Mouse (Mus musculus) bone marrow, adult 2 months (tissue): ENCODE measurements around the gene Qsox1.

Experiments used
- CTCF ChIP-seq: fragments of 200-500 bp; IDR thresholded peaks from 2 replicates; pipeline ENCODE4 v1.5.1; 2011; ENCODE audit warnings: low read length, control low read depth; ENCODE audit not compliant: control insufficient read depth, insufficient read depth
- POLR2A ChIP-seq: fragments of 200-500 bp; IDR thresholded peaks from 2 replicates; pipeline ENCODE4 v1.6.1; 2011; ENCODE audit warnings: low read depth, mild to moderate bottlenecking, control low read depth, low read length, borderline replicate concordance; ENCODE audit not compliant: control insufficient read depth

- TF ChIP-seq POLR2A (no peak), CTCF (no peak)
Observed at GRCm38 (mm10) chr1:155747911-155748310, 64.8 kb downstream of the Qsox1 start.
